Mouse (Mus musculus): Measurements from ENCODE around the gene Plcb1. TPM values are rescaled to one million over a fixed set of nuclear protein-coding genes. Genes with fewer than 3 reads are reported as not detected.

Gene Plcb1
- polyA plus RNA-seq, 1 experiment from 2014 or later, result 5.2 TPM

DNA sequence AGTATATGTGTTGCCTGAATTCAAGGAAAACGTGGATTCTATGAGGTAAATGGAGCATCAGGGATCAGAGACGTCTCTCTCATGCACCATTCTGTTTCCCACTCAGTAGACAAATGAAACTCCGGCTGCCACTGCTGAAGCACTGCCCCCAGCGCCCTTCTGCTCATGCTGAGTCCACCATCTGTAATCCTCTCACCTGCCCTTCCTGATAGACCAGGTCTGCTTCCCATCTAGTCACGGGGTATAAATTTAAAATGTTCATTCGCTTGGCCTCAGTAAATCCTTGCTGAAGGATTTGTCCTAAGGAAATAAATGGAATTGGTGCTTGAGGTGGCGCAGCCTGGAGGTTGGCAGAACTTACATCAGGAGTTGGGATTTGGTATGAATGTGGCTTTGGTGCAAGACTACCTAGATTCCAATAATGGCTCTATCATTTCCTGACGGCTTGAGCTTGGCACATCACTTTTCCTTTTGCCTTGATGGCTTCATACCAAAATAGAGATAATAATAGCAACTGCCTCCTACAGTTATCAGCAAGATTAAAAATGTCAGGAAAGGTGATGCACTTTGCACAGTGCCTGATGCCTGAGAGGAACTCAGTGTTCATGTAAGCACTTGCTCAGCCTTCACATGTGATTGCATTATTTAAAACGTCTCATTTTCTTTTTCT, 134.9 kb downstream of the Plcb1 start:
- no peaks in the 10 kb centered on the region for H3K36me3 ChIP-seq
- 70% methylated on average over 9 of the region's 9 CpGs for WGBS
- no peak overlapping the region for H3K9ac ChIP-seq
- no peaks in the 10 kb centered on the region for H3K9me3 ChIP-seq (replicated peaks)
- no peak overlapping the region for H3K27ac ChIP-seq
- H3K4me2 ChIP-seq, result no peak overlapping the region
- no peaks in the 10 kb centered on the region for H3K4me1 ChIP-seq (replicated peaks)
- no peaks in the 10 kb centered on the region for H3K27me3 ChIP-seq
- no peak for ATAC-seq (replicated peaks; ENCODE audit: insufficient number of reproducible peaks, insufficient read depth, low FRiP score, low read depth)
- no peak overlapping the region for H3K4me3 ChIP-seq

DNA sequence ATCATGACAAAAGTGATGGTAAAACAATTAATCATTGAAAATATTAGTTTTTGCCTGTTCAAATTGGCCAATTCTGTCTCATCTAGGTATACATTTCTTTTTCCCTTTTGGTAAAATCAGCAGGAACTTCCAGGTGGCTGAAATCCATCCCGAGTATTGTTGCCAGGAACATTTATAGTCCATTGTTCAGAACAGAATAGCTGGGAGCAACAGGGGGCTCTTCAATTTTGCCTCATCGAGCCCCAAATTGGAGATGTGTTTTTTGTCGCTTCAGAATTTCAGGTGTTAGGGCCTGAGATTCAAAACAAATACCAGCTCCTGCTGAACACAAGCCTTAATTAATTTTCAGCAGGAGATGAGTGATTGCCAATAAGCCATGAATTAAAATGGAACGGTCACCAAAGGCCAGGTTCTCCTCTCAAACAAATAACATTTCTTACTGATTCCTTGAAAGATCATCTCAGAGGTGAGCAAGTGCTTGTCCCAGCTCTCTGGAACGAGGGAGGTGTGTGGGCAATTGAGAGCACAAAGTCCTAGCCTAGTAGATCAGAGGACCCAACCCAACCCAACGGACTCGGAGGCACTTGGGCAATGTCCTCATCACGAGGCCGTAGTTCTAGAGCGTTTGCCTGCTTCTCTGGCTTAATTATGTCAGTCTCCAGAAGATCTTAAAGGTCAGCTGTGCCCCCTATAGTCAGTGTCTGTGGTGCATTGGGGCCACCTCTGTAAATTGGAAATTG, 136.9 kb downstream of the Plcb1 start:
- no peaks in the 10 kb centered on the region for H3K9me3 ChIP-seq (replicated peaks)
- H3K9ac ChIP-seq, result no peak overlapping the region
- no peak for ATAC-seq (replicated peaks; ENCODE audit: insufficient number of reproducible peaks, insufficient read depth, low FRiP score, low read depth)
- no peak overlapping the region for H3K27ac ChIP-seq
- no peaks in the 10 kb centered on the region for H3K27me3 ChIP-seq
- no peak overlapping the region for H3K4me3 ChIP-seq
- no peaks in the 10 kb centered on the region for H3K4me1 ChIP-seq (replicated peaks)
- no peak overlapping the region for H3K4me2 ChIP-seq
- no peaks in the 10 kb centered on the region for H3K36me3 ChIP-seq
- 86% methylated on average over 10 of the region's 10 CpGs for WGBS

DNA sequence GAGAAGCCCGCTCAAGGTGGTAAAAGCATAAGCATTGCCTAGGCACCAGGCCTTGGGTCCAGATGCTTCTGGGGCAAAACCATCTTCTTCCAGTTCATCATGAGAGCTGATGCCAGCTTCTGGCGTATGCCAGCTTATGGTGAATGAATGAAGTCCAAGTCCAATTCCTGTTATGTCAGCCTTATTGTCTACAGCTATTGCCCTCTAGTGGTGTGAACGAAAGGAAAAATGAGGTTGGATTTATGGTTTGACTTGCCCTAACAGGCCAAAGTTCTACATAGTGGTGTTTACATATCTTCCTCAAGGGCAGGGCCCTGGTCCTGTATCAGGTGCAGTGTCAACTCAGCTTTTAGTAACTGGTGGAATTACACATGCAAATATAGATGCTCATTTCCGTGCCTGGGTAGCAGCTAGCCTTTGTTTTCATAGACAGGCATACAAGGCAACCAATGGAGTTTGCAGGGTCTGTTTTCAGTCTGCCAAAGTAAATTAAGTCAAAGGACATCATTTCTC, 138.3 kb downstream of the Plcb1 start:
- Histone ChIP-seq H3K27ac (no peak overlapping the region), H3K27me3 (no peaks in the 10 kb centered on the region)
- ATAC-seq (replicated peaks; ENCODE audit: insufficient number of reproducible peaks, insufficient read depth, low FRiP score, low read depth), result no peak

DNA sequence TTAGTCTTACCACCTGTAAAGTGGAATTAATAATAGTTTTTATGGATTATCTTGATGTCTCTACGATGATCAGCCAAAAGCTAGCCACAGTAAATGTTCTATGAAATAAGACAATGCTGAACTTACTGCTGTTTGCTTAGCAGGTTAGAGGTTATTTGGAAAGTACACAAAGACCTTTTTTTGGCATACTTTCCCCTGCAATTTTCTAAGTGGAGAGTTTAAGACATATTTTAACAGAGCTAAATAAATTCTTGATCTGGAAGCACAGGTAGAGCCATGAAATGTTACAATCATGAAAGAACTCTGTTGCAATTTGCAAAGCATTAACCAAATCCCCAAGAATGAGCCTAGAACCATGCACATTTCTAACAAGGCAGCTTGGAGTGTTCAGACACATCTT, 140.4 kb downstream of the Plcb1 start:
- Histone ChIP-seq H3K27me3 (no peaks in the 10 kb centered on the region), H3K9me3 (replicated peaks) (no peaks in the 10 kb centered on the region), H3K4me3 (no peak overlapping the region), H3K9ac (no peak overlapping the region), H3K27ac (no peak overlapping the region), H3K4me1 (replicated peaks) (no peaks in the 10 kb centered on the region), H3K36me3 (no peaks in the 10 kb centered on the region), H3K4me2 (no peak overlapping the region)
- no peak for ATAC-seq (replicated peaks; ENCODE audit: insufficient number of reproducible peaks, insufficient read depth, low FRiP score, low read depth)
- WGBS, result 85% methylated on average over 1 of the region's 1 CpGs

More for the DNA sequence above, 138.3 kb downstream of the Plcb1 start:
- no peaks in the 10 kb centered on the region for H3K4me1 ChIP-seq (replicated peaks)
- H3K4me2 ChIP-seq, result no peak overlapping the region
- H3K9me3 ChIP-seq (replicated peaks), result no peaks in the 10 kb centered on the region
- H3K4me3 ChIP-seq, result no peak overlapping the region
- 91% methylated on average over 4 of the region's 4 CpGs for WGBS
- no peaks in the 10 kb centered on the region for H3K36me3 ChIP-seq
- no peak overlapping the region for H3K9ac ChIP-seq

DNA sequence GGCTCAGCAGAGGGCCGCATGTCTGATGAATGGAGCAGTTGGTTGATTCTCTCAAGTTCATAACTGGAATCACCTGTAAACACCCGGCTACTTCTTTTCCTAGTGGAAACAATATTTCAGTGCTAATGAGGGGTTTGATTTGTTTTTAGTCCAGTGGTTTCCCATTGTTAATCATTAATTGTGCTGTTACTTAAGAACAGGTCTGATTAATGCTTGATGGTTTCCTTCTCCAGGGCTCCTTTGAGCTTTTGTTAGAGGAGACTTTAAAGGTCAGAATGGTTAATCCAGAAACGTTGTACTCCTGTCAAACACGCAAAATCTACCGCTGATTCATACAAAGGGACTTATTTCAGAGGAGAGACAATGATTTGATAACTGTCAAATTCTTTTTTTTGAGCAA, 141.2 kb downstream of the Plcb1 start:
- WGBS, result 72% methylated on average over 5 of the region's 5 CpGs
- no peak overlapping the region for H3K4me3 ChIP-seq
- H3K27ac ChIP-seq, result no peak overlapping the region
- no peaks in the 10 kb centered on the region for H3K4me1 ChIP-seq (replicated peaks)
- H3K9ac ChIP-seq, result no peak overlapping the region
- no peaks in the 10 kb centered on the region for H3K27me3 ChIP-seq
- no peak for ATAC-seq (replicated peaks; ENCODE audit: insufficient number of reproducible peaks, insufficient read depth, low FRiP score, low read depth)
- H3K4me2 ChIP-seq, result no peak overlapping the region
- no peaks in the 10 kb centered on the region for H3K36me3 ChIP-seq
- H3K9me3 ChIP-seq (replicated peaks), result no peaks in the 10 kb centered on the region

DNA sequence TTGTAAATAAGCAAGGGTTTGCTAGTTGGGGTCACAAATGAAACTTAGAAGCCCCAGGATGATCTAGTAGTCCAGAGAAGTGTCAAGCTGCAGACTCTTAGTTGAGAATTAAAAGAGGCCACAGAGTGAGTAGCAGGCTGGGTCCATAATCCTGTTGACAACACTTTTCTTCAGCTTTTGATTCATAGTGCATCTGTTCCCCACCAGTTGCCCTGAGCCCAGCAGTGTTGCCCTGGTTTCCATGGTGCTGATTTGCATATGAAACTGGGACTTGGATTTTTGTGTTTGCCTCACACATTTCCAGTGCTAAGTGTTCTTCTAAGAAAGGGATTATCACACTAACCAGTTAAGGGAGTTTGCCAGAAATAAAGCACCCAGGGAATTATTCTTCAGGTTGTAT, 143.6 kb downstream of the Plcb1 start:
- H3K9ac ChIP-seq, result no peak overlapping the region
- H3K4me2 ChIP-seq, result no peak overlapping the region
- H3K4me1 ChIP-seq (replicated peaks), result no peaks in the 10 kb centered on the region
- H3K36me3 ChIP-seq, result no peaks in the 10 kb centered on the region
- no peaks in the 10 kb centered on the region for H3K9me3 ChIP-seq (replicated peaks)
- H3K4me3 ChIP-seq, result no peak overlapping the region
- no peak for ATAC-seq (replicated peaks; ENCODE audit: insufficient number of reproducible peaks, insufficient read depth, low FRiP score, low read depth)
- no peak overlapping the region for H3K27ac ChIP-seq
- H3K27me3 ChIP-seq, result no peaks in the 10 kb centered on the region

DNA sequence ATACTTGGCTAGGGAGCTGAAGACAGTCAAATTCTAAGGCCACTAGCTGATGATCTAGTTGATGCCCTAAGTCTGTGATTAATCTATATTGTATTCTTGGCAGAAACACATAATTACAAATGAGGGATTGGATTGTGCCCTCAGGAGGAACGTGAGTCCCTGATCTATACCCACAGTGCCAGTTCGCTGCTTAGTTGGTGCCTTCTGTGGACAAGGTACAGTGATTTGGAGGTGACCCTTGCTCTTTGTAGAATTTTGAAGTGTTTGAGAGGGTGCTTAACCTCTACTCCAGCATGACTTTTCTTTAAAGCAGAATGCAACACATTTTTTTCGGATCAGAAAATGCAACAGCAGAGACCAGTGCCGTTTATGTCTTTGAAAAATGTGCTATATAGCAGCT, 145.1 kb downstream of the Plcb1 start:
- no peak overlapping the region for H3K4me3 ChIP-seq
- H3K9ac ChIP-seq, result no peak overlapping the region
- H3K36me3 ChIP-seq, result no peaks in the 10 kb centered on the region
- WGBS, result 83% methylated on average over 4 of the region's 4 CpGs
- no peak for ATAC-seq (replicated peaks; ENCODE audit: insufficient number of reproducible peaks, insufficient read depth, low FRiP score, low read depth)
- no peaks in the 10 kb centered on the region for H3K4me1 ChIP-seq (replicated peaks)
- no peak overlapping the region for H3K27ac ChIP-seq
- no peaks in the 10 kb centered on the region for H3K9me3 ChIP-seq (replicated peaks)
- no peak overlapping the region for H3K4me2 ChIP-seq
- H3K27me3 ChIP-seq, result no peaks in the 10 kb centered on the region

DNA sequence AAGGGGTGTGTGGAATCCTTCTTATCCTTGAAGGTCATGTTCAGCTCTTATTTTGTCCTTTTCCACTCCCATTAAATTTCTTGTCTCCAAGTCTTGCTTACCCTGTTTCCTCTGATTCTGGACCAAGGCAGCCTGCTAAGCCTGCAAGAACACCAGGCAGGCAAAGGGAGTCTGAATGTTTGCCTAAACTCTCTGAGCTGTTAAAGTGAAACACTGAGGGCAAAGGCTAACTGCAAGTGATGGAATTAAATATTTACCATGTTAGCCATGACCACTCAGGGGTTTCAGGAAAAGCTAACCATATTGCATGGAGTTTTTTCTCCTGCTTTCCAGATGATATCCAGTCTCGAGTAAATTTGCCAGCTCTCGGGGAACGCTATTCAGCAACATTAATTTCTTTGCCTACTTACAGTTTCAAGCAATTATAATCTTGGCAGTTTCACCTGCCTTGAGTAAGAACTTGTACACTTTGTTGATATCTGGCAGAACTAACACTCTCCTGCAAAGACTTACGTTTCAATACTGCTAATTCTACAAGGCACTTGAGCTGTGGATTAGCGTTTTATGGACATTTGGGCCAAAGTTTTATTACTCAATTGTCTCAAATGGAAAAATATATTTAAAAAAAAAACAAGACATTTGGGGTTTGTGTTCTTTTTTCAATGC, 146.0 kb downstream of the Plcb1 start:
- no peak for ATAC-seq (replicated peaks; ENCODE audit: insufficient number of reproducible peaks, insufficient read depth, low FRiP score, low read depth)
- Histone ChIP-seq H3K4me1 (replicated peaks) (no peaks in the 10 kb centered on the region), H3K27ac (no peak overlapping the region), H3K9me3 (replicated peaks) (no peaks in the 10 kb centered on the region), H3K36me3 (no peaks in the 10 kb centered on the region), H3K4me2 (no peak overlapping the region), H3K9ac (no peak overlapping the region), H3K27me3 (no peaks in the 10 kb centered on the region), H3K4me3 (no peak overlapping the region)
- WGBS, result 81% methylated on average over 5 of the region's 5 CpGs

DNA sequence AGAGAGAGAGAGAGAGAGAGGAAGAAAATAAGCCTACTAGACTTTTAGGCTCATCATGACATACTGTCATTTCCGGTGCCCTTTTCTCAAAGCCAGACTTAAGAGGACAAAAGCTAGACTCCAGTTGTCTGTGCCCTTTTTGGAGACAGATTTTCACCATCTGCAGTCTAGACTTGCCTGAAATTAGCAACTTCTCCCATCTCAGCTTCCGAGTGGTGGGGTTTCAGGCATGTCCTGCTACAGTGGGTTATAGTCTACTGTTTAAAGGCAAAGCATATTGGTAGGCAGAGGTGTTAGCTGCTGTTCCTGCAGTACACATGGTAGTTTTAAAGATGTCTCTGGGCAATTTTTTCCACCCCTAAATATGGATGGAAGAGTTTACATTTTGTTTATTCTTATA, 149.6 kb downstream of the Plcb1 start:
- H3K4me2 ChIP-seq, result no peak overlapping the region
- no peaks in the 10 kb centered on the region for H3K9me3 ChIP-seq (replicated peaks)
- no peaks in the 10 kb centered on the region for H3K4me1 ChIP-seq (replicated peaks)
- H3K36me3 ChIP-seq, result no peaks in the 10 kb centered on the region
- ATAC-seq (replicated peaks; ENCODE audit: insufficient number of reproducible peaks, insufficient read depth, low FRiP score, low read depth), result no peak
- 91% methylated on average over 2 of the region's 2 CpGs for WGBS
- no peak overlapping the region for H3K27ac ChIP-seq
- H3K9ac ChIP-seq, result no peak overlapping the region
- H3K27me3 ChIP-seq, result no peaks in the 10 kb centered on the region
- no peak overlapping the region for H3K4me3 ChIP-seq

DNA sequence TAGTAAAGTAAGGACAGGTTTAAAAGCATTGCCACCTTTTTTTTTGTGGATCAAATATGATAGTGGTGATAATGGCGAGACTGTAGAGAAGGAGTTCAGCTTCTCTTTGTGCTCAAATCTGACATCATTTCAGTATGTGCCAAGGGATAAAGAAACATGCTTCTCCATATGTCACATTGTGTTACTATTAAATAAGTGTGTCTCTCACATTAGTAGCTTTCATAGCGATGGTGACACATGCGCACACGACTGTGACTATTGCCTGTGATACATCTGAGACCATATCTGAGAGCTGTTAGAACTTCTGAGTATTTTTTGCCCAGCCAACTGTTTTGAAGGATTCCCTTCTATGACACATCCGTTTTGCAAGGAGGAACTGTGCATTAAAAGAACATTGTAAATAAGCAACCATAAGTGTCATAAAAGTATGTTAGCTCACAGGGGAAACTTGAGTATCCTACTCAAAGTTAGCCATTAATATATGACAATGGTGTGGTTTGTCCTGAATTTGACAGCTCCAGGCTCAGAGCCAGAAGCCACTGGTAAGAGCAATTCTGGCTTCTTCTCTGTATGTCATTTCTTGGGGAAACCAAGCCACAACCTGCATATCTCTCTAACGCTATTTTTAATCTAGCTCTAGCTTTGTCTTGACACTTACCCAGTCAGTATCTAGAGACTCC, 150.2 kb downstream of the Plcb1 start:
- no peak overlapping the region for H3K4me3 ChIP-seq
- H3K27ac ChIP-seq, result no peak overlapping the region
- no peak overlapping the region for H3K4me2 ChIP-seq
- WGBS, result 78% methylated on average over 6 of the region's 6 CpGs
- H3K4me1 ChIP-seq (replicated peaks), result no peaks in the 10 kb centered on the region
- ATAC-seq (replicated peaks; ENCODE audit: insufficient number of reproducible peaks, insufficient read depth, low FRiP score, low read depth), result no peak
- no peaks in the 10 kb centered on the region for H3K27me3 ChIP-seq
- no peaks in the 10 kb centered on the region for H3K36me3 ChIP-seq
- H3K9me3 ChIP-seq (replicated peaks), result no peaks in the 10 kb centered on the region
- no peak overlapping the region for H3K9ac ChIP-seq

DNA sequence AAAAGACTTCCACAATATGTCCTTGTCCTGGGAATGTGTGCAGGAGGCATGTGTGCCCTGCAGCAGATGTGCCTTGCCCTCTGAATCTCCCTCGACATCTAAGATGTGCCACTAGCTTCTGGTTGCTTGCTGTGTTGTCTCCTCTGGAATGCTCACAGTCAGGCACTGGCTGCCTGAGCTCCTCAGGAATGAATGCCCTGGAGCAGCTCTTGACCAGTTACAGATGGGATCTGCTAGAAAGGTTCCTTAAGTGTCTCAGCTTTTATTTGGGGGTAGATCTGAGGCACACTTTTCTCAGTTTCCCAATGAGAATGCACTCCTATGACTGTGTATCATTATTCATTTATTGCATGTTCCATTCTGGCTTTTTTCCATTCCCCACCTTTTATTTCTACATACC, 151.8 kb downstream of the Plcb1 start:
- WGBS, result 24% methylated on average over 1 of the region's 1 CpGs
- no peak for ATAC-seq (replicated peaks; ENCODE audit: insufficient number of reproducible peaks, insufficient read depth, low FRiP score, low read depth)
- Histone ChIP-seq H3K36me3 (no peaks in the 10 kb centered on the region), H3K27ac (no peak overlapping the region), H3K4me2 (no peak overlapping the region), H3K4me1 (replicated peaks) (no peaks in the 10 kb centered on the region), H3K27me3 (no peaks in the 10 kb centered on the region), H3K9ac (no peak overlapping the region), H3K9me3 (replicated peaks) (no peaks in the 10 kb centered on the region), H3K4me3 (no peak overlapping the region)
